Mouse (Mus musculus): ENCODE measurements around the gene Eif3m. TPM values are rescaled to one million over a fixed set of nuclear protein-coding genes. Genes with fewer than 3 reads are reported as not detected.
"Not testable (repeated sequence)": the region's sequence is repeated elsewhere in the genome, so short reads cannot be mapped to it uniquely, and the experiment has no call there.

Eif3m gene
- polyA plus RNA-seq, 1 experiment = 116 TPM

- no peak overlapping the region for H3ac ChIP-seq (ENCODE audit: control insufficient read depth, insufficient read length, low read depth)
- peaks cover 12% of the 10 kb centered on the region for H3K27me3 ChIP-seq (ENCODE audit: control insufficient read depth, insufficient read depth, insufficient read length)
- no peaks in the 10 kb centered on the region for H3K79me2 ChIP-seq (ENCODE audit: control insufficient read depth, insufficient read depth)
- H3K36me3 ChIP-seq (ENCODE audit: control insufficient read depth, insufficient read depth) = no peaks in the 10 kb centered on the region
- no peaks in the 10 kb centered on the region for H3K79me3 ChIP-seq (ENCODE audit: low read depth)
- no peak for TF ChIP-seq MAX (IDR thresholded peaks at IDR 0.05)
- TF ChIP-seq MYOD1 (IDR thresholded peaks at IDR 0.05; ENCODE audit: control insufficient read depth, insufficient read length, low read depth) = no peak
- TF ChIP-seq CEBPB (IDR thresholded peaks at IDR 0.05; ENCODE audit: low read depth) = no peak
- no peak for TF ChIP-seq FOSL1 (IDR thresholded peaks at IDR 0.05; ENCODE audit: insufficient read depth, low read length, poor library complexity, severe bottlenecking)
- no peak for TF ChIP-seq MYOG (IDR thresholded peaks at IDR 0.05; ENCODE audit: control insufficient read depth, extremely low read depth, insufficient read length)
- TF ChIP-seq CTCF (IDR thresholded peaks at IDR 0.05; ENCODE audit: control insufficient read depth, insufficient read depth, insufficient read length) = no peak
- TF ChIP-seq USF1 (IDR thresholded peaks at IDR 0.05; ENCODE audit: low read depth) = no peak
- H3K4me3 ChIP-seq (ENCODE audit: insufficient read depth, poor library complexity, severe bottlenecking) = no peak overlapping the region
Measured at GRCm38 (mm10) chr2:105030505-105030904, 13.6 kb upstream of the Eif3m start.

GRCm38 (mm10) chr2:105028806-105029205 is 11.9 kb upstream of the Eif3m start:
- Histone ChIP-seq H3K79me2 (ENCODE audit: control insufficient read depth, insufficient read depth) (no peaks in the 10 kb centered on the region), H3K79me3 (ENCODE audit: low read depth) (no peaks in the 10 kb centered on the region), H3K36me3 (ENCODE audit: control insufficient read depth, insufficient read depth) (no peaks in the 10 kb centered on the region), H3ac (ENCODE audit: control insufficient read depth, insufficient read length, low read depth) (no peak overlapping the region), H3K27me3 (ENCODE audit: control insufficient read depth, insufficient read depth, insufficient read length) (peaks cover 8% of the 10 kb centered on the region), H3K4me3 (ENCODE audit: insufficient read depth, poor library complexity, severe bottlenecking) (no peak overlapping the region)
- TF ChIP-seq MAX (IDR thresholded peaks at IDR 0.05) (no peak), CEBPB (IDR thresholded peaks at IDR 0.05; ENCODE audit: low read depth) (no peak), MYOG (IDR thresholded peaks at IDR 0.05; ENCODE audit: control insufficient read depth, extremely low read depth, insufficient read length) (no peak), MYOD1 (IDR thresholded peaks at IDR 0.05; ENCODE audit: control insufficient read depth, insufficient read length, low read depth) (no peak), USF1 (IDR thresholded peaks at IDR 0.05; ENCODE audit: low read depth) (no peak)

- no peak overlapping the region for H3K4me3 ChIP-seq (ENCODE audit: insufficient read depth, poor library complexity, severe bottlenecking)
Measured at GRCm38 (mm10) chr2:105026950-105027695, 10.2 kb upstream of the Eif3m start.

GRCm38 (mm10) chr2:105025610-105026009 is 8.7 kb upstream of the Eif3m start:
- not testable (repeated sequence) for H3K4me3 ChIP-seq (ENCODE audit: insufficient read depth, poor library complexity, severe bottlenecking); H3K36me3 ChIP-seq (ENCODE audit: control insufficient read depth, insufficient read depth); H3K27me3 ChIP-seq (ENCODE audit: control insufficient read depth, insufficient read depth, insufficient read length); H3K79me3 ChIP-seq (ENCODE audit: low read depth); H3K79me2 ChIP-seq (ENCODE audit: control insufficient read depth, insufficient read depth); H3ac ChIP-seq (ENCODE audit: control insufficient read depth, insufficient read length, low read depth)

More at GRCm38 (mm10) chr2:105026950-105027695, 10.2 kb upstream of the Eif3m start:
- TF ChIP-seq CEBPB (IDR thresholded peaks at IDR 0.05; ENCODE audit: low read depth) (no peak), USF1 (IDR thresholded peaks at IDR 0.05; ENCODE audit: low read depth) (no peak), MYOD1 (IDR thresholded peaks at IDR 0.05; ENCODE audit: control insufficient read depth, insufficient read length, low read depth) (no peak), FOSL1 (IDR thresholded peaks at IDR 0.05; ENCODE audit: insufficient read depth, low read length, poor library complexity, severe bottlenecking) (no peak), MYOG (IDR thresholded peaks at IDR 0.05; ENCODE audit: control insufficient read depth, extremely low read depth, insufficient read length) (no peak)
- H3K79me3 ChIP-seq (ENCODE audit: low read depth) = no peaks in the 10 kb centered on the region
- no peaks in the 10 kb centered on the region for H3K79me2 ChIP-seq (ENCODE audit: control insufficient read depth, insufficient read depth)
- no peak overlapping the region for H3ac ChIP-seq (ENCODE audit: control insufficient read depth, insufficient read length, low read depth)
- H3K27me3 ChIP-seq (ENCODE audit: control insufficient read depth, insufficient read depth, insufficient read length) = peaks cover 3% of the 10 kb centered on the region
- no peaks in the 10 kb centered on the region for H3K36me3 ChIP-seq (ENCODE audit: control insufficient read depth, insufficient read depth)

- Histone ChIP-seq H3K36me3 (ENCODE audit: control insufficient read depth, insufficient read depth) (no peaks in the 10 kb centered on the region), H3K4me3 (ENCODE audit: insufficient read depth, poor library complexity, severe bottlenecking) (no peak overlapping the region), H3K79me2 (ENCODE audit: control insufficient read depth, insufficient read depth) (no peaks in the 10 kb centered on the region), H3ac (ENCODE audit: control insufficient read depth, insufficient read length, low read depth) (no peak overlapping the region), H3K79me3 (ENCODE audit: low read depth) (no peaks in the 10 kb centered on the region), H3K27me3 (ENCODE audit: control insufficient read depth, insufficient read depth, insufficient read length) (no peaks in the 10 kb centered on the region)
- TF ChIP-seq MAX (IDR thresholded peaks at IDR 0.05) (no peak), CTCF (IDR thresholded peaks at IDR 0.05; ENCODE audit: control insufficient read depth, insufficient read depth, insufficient read length) (no peak), FOSL1 (IDR thresholded peaks at IDR 0.05; ENCODE audit: insufficient read depth, low read length, poor library complexity, severe bottlenecking) (no peak), MYOD1 (IDR thresholded peaks at IDR 0.05; ENCODE audit: control insufficient read depth, insufficient read length, low read depth) (no peak), MYOG (IDR thresholded peaks at IDR 0.05; ENCODE audit: control insufficient read depth, extremely low read depth, insufficient read length) (no peak), USF1 (IDR thresholded peaks at IDR 0.05; ENCODE audit: low read depth) (no peak), CEBPB (IDR thresholded peaks at IDR 0.05; ENCODE audit: low read depth) (no peak)
Measured at GRCm38 (mm10) chr2:105023815-105024214, 6.9 kb upstream of the Eif3m start.

GRCm38 (mm10) chr2:105023031-105023615 is 6.2 kb upstream of the Eif3m start:
- Histone ChIP-seq H3K79me2 (ENCODE audit: control insufficient read depth, insufficient read depth) (no peaks in the 10 kb centered on the region), H3K27me3 (ENCODE audit: control insufficient read depth, insufficient read depth, insufficient read length) (no peaks in the 10 kb centered on the region), H3K79me3 (ENCODE audit: low read depth) (no peaks in the 10 kb centered on the region), H3K36me3 (ENCODE audit: control insufficient read depth, insufficient read depth) (no peaks in the 10 kb centered on the region), H3K4me3 (ENCODE audit: insufficient read depth, poor library complexity, severe bottlenecking) (no peak overlapping the region), H3ac (ENCODE audit: control insufficient read depth, insufficient read length, low read depth) (no peak overlapping the region)
- TF ChIP-seq MYOD1 (IDR thresholded peaks at IDR 0.05; ENCODE audit: control insufficient read depth, insufficient read length, low read depth) = no peak
- no peak for TF ChIP-seq CTCF (IDR thresholded peaks at IDR 0.05; ENCODE audit: control insufficient read depth, insufficient read depth, insufficient read length)
- TF ChIP-seq FOSL1 (IDR thresholded peaks at IDR 0.05; ENCODE audit: insufficient read depth, low read length, poor library complexity, severe bottlenecking) = no peak
- no peak for TF ChIP-seq CEBPB (IDR thresholded peaks at IDR 0.05; ENCODE audit: low read depth)
- no peak for TF ChIP-seq USF1 (IDR thresholded peaks at IDR 0.05; ENCODE audit: low read depth)
- no peak for TF ChIP-seq MYOG (IDR thresholded peaks at IDR 0.05; ENCODE audit: control insufficient read depth, extremely low read depth, insufficient read length)
- TF ChIP-seq MAX (IDR thresholded peaks at IDR 0.05) = no peak

All from C2C12 (cell line).